Mouse (Mus musculus) liver, adult 2 months (tissue): ENCODE measurements around the gene Lgalsl. TPM values are rescaled to one million over a fixed set of nuclear protein-coding genes. Genes with fewer than 3 reads are reported as not detected.

Experiments used
- DNase-seq: peaks from one replicate; pipeline ENCODE4 v3.0.0-alpha.2; 2011; ENCODE audit warnings: low read depth, low spot score; ENCODE audit errors: extremely low read depth
- H3K27ac ChIP-seq: fragments of 200-500 bp; replicated peaks from 2 replicates; pipeline ENCODE4 v1.5.1; 2012; ENCODE audit warnings: low read depth, mild to moderate bottlenecking, control low read depth, inconsistent platforms, low read length; ENCODE audit not compliant: insufficient read depth
- H3K27me3 ChIP-seq: fragments of 200-500 bp; 2 replicates; pipeline ENCODE4 v1.6.1; 2012; ENCODE audit warnings: mild to moderate bottlenecking, moderate library complexity, low read length, inconsistent platforms; ENCODE audit not compliant: control insufficient read depth, insufficient read depth
- H3K36me3 ChIP-seq: fragments of 200-500 bp; 2 replicates; pipeline ENCODE4 v1.6.1; 2012; ENCODE audit warnings: low read length, inconsistent platforms; ENCODE audit not compliant: control insufficient read depth, insufficient read depth
- H3K4me1 ChIP-seq: fragments of 200-500 bp; 2 replicates; pipeline ENCODE4 v1.6.1; 2011; ENCODE audit warnings: low read length; ENCODE audit not compliant: control insufficient read depth, insufficient read depth
- H3K4me3 ChIP-seq: fragments of 200-500 bp; 2 replicates; pipeline ENCODE4 v1.5.1; 2011; ENCODE audit warnings: low read depth, mild to moderate bottlenecking, control low read depth, low read length, moderate library complexity; ENCODE audit not compliant: insufficient read depth
- H3K79me2 ChIP-seq: fragments of 200-500 bp; 2 replicates; pipeline ENCODE4 v1.6.1; 2012; ENCODE audit warnings: inconsistent platforms, mild to moderate bottlenecking, low read length, moderate library complexity; ENCODE audit not compliant: control insufficient read depth, insufficient read depth
- H3K9ac ChIP-seq: fragments of 200-500 bp; 2 replicates; pipeline ENCODE4 v1.6.1; 2012; ENCODE audit warnings: low read depth, mild to moderate bottlenecking, control low read depth, inconsistent platforms, low read length
- CTCF ChIP-seq: fragments of 200-500 bp; IDR thresholded peaks from 2 replicates; pipeline ENCODE4 v1.5.1; 2011; ENCODE audit warnings: low read depth, low read length, control low read depth
- POLR2A ChIP-seq: fragments of 200-500 bp; IDR thresholded peaks from 2 replicates; pipeline ENCODE4 v1.6.1; 2011; ENCODE audit warnings: low read length, control low read depth; ENCODE audit not compliant: insufficient read depth; ENCODE audit errors: extremely low read depth
- WGBS: fragments of 180-500 bp; shearing (Covaris S2); methylation state at CpG from one replicate; pipeline ENCODE4 v1.1.7; 2018; 5-methylcytosine and 5-hydroxymethylcytosine counted together
- polyA plus RNA-seq: library from polyadenylated mRNA; depleted of rRNA; stranded (reverse); fragments of >200 nt; gene quantifications from 2 replicates; pipeline ENCODE4 v1.2.3, GENCODE M21; 2012
- total RNA-seq: library from RNA; depleted of rRNA; stranded (reverse); fragments of >200 nt; gene quantifications from 2 replicates; pipeline ENCODE4 v1.2.3, GENCODE M21; 2014

Lgalsl gene
- total and polyA plus RNA-seq, 2 experiments, result 4.5 to 4.9 TPM

- WGBS, result 3% methylated on average over 9 of the region's 9 CpGs
- peak overlapping the region; percentile 7 for H3K9ac ChIP-seq
- peak; percentile 86 for DNase-seq
- peak overlapping the region; percentile 79 for H3K27ac ChIP-seq
- peak overlapping the region; percentile 19 for H3K4me3 ChIP-seq
- H3K79me2 ChIP-seq, result no peaks in the 10 kb centered on the region
- no peak for TF ChIP-seq CTCF
- no peak for TF ChIP-seq POLR2A
- no peaks in the 10 kb centered on the region for H3K27me3 ChIP-seq
- H3K4me1 ChIP-seq, result peaks cover 5% of the 10 kb centered on the region; the same call in 1 of the 2 replicates
- H3K36me3 ChIP-seq, result no peaks in the 10 kb centered on the region
These were observed 28.2 kb upstream of the Lgalsl start for GRCm38 (mm10) chr11:20858921-20859668.

DNA sequence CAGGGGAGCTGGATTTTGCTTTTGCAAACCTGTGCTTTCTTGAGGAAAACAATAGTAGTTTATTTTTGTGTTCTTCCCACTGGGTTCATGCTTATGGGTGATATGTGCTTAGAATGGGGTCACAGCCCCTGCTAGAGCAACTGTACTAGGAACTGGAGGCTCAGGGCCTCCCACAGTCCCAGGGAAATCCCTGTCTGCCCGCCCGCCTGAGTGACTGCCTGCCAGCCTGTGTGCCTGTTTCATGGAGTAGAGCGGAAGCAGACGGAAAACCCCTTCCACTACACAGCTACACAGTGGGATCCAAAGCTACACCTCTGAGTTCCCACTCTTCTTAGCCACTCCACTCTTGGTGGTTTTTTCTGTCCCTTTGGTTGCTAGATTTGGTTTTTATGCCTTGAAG lies 27.1 kb upstream of the Lgalsl start:
- no peak for DNase-seq
- Histone ChIP-seq H3K9ac (no peak overlapping the region), H3K27me3 (no peaks in the 10 kb centered on the region), H3K4me3 (no peak overlapping the region), H3K36me3 (no peaks in the 10 kb centered on the region), H3K4me1 (peaks cover 5% of the 10 kb centered on the region; the same call in 1 of the 2 replicates), H3K79me2 (no peaks in the 10 kb centered on the region), H3K27ac (no peak overlapping the region)
- 98% methylated on average over 4 of the region's 4 CpGs for WGBS
- TF ChIP-seq CTCF (no peak), POLR2A (no peak)

DNA sequence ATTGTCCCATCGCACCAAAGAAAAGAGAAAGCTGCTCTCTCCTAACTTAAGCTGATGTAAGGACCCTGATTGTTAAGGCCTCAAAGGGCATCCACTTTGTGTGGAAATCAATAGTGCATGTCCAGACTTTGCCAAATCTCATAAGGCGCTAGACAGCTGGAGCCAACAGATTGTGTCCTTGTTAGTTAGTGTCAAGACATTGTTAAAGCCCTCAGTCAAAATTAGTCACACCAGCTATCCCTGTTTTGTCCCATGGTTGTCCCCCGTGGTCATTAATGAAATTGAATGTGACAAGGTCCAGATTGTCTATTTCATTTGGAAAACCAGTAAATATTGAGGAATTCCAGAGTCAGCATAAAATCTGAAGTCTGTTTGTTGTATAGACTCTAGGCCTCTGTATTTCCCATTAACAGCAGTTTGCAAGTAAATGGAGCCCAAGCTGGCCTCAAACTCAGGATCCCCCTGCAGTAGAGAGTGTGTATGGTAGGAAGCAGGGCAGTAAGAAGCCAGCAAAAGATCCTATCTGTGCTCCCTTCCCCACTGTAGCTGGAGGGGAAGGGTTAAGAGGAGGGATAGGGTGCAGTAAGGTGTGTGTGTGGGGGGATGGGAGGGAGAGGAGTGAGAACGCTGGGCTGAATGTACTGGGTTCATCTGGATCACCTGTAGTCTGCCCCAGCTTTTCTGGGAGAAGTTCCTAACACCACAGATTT lies 23.3 kb upstream of the Lgalsl start:
- DNase-seq, result no peak
- H3K27me3 ChIP-seq, result no peaks in the 10 kb centered on the region
- WGBS, result 80% methylated on average over 4 of the region's 4 CpGs
- no peak overlapping the region for H3K4me3 ChIP-seq
- no peak overlapping the region for H3K27ac ChIP-seq
- no peak overlapping the region for H3K9ac ChIP-seq
- no peaks in the 10 kb centered on the region for H3K79me2 ChIP-seq
- H3K4me1 ChIP-seq, result peaks cover 2% of the 10 kb centered on the region; the same call in 1 of the 2 replicates
- TF ChIP-seq CTCF (no peak), POLR2A (no peak)
- H3K36me3 ChIP-seq, result no peaks in the 10 kb centered on the region

DNA sequence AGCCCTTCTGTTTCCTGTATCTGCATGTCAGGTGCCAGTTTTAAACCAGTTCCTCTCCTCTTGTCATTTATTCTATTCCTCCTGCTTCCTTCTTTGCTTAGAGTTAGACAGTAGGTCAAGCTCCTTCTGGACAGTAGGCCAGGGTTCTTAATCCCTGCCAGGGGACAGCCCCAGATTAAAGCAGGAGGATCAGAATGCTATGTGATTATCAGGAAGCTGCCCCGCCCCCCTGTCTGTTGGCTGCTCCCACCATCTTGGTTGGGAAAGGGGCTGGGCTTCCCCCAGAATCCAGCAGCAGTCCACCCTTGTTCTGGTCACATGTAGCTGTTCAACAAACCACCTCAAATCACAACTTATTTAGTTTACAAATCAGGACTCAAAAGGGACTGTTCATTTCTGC lies 19.3 kb upstream of the Lgalsl start:
- Histone ChIP-seq H3K27me3 (no peaks in the 10 kb centered on the region), H3K36me3 (no peaks in the 10 kb centered on the region), H3K9ac (no peak overlapping the region), H3K4me1 (no peaks in the 10 kb centered on the region), H3K4me3 (no peak overlapping the region), H3K27ac (no peak overlapping the region), H3K79me2 (no peaks in the 10 kb centered on the region)
- DNase-seq, result no peak
- WGBS, result 86% methylated on average over 1 of the region's 1 CpGs
- TF ChIP-seq CTCF, result no peak
- TF ChIP-seq POLR2A, result no peak

GRCm38 (mm10) chr11:20849403-20849802 lies 18.5 kb upstream of the Lgalsl start:
- Histone ChIP-seq H3K9ac (no peak overlapping the region), H3K79me2 (no peaks in the 10 kb centered on the region), H3K4me3 (no peak overlapping the region), H3K27me3 (no peaks in the 10 kb centered on the region), H3K36me3 (no peaks in the 10 kb centered on the region), H3K27ac (no peak overlapping the region), H3K4me1 (no peaks in the 10 kb centered on the region)
- no peak for DNase-seq
- TF ChIP-seq CTCF (no peak), POLR2A (no peak)
- 89% methylated on average over 5 of the region's 5 CpGs for WGBS

DNA sequence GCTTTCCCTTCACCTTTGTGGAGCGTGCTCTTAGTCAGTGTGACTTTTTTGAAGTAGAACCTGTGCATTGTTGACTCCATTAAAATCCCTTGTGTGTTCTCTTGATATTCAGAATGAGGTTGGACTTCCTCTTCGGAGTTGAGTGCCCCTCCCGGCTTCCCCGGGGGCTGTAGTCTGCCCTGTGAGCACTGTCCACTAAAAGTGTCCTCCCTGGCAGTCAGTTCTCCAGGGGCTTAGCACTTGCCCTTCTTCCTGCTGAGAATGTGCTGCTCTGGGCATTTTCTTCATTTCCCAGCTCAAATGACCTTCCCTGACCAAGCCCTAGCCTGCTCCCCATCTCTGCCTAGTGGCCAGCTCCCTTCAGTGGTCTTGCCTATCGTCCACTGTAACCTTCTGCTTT lies 6.5 kb upstream of the Lgalsl start:
- Histone ChIP-seq H3K9ac (no peak overlapping the region), H3K79me2 (no peaks in the 10 kb centered on the region), H3K36me3 (no peaks in the 10 kb centered on the region), H3K27ac (no peak overlapping the region), H3K4me3 (no peak overlapping the region), H3K27me3 (no peaks in the 10 kb centered on the region), H3K4me1 (no peaks in the 10 kb centered on the region)
- no peak for DNase-seq
- WGBS, result 86% methylated on average over 5 of the region's 5 CpGs
- TF ChIP-seq POLR2A, result no peak
- TF ChIP-seq CTCF, result no peak
